Mouse (Mus musculus) brain, embryonic 14.5 days (tissue): ENCODE measurements around the gene Rftn1.

ENCODE experiments used
- CTCF ChIP-seq: fragments of 200-500 bp; IDR thresholded peaks from 2 replicates; pipeline ENCODE4 v1.5.1; 2012; ENCODE audit warnings: inconsistent platforms, mild to moderate bottlenecking, moderate library complexity, borderline replicate concordance; ENCODE audit not compliant: insufficient read depth, insufficient read length; ENCODE audit errors: extremely low read depth
- POLR2A ChIP-seq: fragments of 200-500 bp; IDR thresholded peaks from 2 replicates; pipeline ENCODE4 v1.6.1; 2012; ENCODE audit warnings: mild to moderate bottlenecking, inconsistent platforms, borderline replicate concordance; ENCODE audit not compliant: poor library complexity, insufficient read depth, insufficient read length, severe bottlenecking; ENCODE audit errors: extremely low read depth

DNA sequence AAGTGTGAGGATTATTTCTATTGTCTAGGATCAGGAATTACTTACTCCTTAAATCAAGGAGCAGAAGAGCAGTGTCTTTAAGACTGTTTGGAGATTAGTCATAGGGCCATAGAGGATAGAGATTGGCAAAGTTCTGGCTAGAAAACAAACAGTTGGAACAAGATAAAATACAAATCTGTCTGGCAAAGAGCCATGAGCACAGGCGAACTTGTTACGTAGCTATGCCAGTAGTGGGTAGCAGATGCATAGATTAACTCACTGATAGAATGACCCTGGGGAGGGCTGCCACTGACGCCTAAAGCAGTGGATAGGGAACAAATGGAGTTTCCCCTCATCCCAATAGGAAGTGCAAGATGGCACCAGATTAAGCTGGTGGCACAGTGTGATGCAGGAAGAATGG is 97.1 kb downstream of the Rftn1 start:
- TF ChIP-seq CTCF (no peak), POLR2A (no peak)
